Mouse (Mus musculus): ENCODE data around the gene Msantd3.

DNA sequence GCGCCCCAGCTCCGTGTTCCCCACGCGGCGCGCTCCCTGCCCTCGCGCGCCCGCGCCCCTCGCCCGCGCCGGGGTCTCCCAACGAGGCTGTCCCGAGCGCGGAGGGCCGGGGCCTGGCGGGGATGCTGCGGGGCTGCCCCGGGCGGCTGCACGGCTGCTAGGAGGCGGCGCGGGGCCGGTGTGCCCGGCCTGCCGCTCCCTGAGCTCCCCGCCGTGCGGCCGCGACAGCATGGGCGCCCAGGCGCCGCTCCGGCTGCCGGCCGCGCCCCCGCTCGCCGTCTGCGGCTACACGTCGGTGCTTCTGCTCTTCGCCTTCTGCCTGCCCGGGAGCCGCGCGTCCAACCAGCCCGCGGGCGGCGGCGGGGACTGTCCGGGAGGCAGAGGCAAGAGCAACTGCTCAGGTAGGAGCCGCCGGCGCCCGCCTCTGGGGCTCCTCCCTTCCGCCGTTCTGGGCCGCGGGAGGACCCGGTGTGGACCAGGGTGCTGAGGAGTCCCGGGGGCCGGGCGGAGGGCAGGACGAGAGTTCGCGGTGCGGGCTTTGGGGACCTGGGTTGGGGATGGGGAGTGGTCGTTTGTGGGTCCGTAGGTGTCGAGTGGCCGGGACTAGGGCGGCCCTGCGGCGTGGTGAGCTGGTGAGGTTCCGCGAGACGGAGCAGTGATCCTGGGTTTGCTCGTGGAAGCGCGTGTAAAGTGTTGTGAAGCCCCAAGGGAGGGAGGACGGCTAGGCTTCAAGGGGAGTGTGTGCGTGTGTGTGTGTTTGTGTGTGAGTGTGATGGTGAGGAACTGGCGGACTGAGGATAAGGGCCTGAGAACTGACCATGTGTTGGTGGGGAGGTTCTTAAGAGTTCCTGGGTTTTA lies 45.7 kb downstream of the Msantd3 start:
- TF ChIP-seq USF1 (IDR thresholded peaks at IDR 0.05; ENCODE audit: low read depth) (no peak), CEBPB (IDR thresholded peaks at IDR 0.05; ENCODE audit: low read depth) (no peak), CTCF (IDR thresholded peaks at IDR 0.05; ENCODE audit: control insufficient read depth, insufficient read depth, insufficient read length) (no peak), MYOD1 (IDR thresholded peaks at IDR 0.05; ENCODE audit: control insufficient read depth, insufficient read length, low read depth) (no peak), MAX (IDR thresholded peaks at IDR 0.05) (no peak), MYOG (IDR thresholded peaks at IDR 0.05; ENCODE audit: control insufficient read depth, extremely low read depth, insufficient read length) (no peak)
